Mouse (Mus musculus): ENCODE data around the gene Arid1b. TPM values are rescaled to one million over a fixed set of nuclear protein-coding genes. Genes with fewer than 3 reads are reported as not detected.

Arid1b gene
- total and polyA plus RNA-seq, 3 experiments: 6.1 to 12.4 (median 9.7) TPM

DNA sequence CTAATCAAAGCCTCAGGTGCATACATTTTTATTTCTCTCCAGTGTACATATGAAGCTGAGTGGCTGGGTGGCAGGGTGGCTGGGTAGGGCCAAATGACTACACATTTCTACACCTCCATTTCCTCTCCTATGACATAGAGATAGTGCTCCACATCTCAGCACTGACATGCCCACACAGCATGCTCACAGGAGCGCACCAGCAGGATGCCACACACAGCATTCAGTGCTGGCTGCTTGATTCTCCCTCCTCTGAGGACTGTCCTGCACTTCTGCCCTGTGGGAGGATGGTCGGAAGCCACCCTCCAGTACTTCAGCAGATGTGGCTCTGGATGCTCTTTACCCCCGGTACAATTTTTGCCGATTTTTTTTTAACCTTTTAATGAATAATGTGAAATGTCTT is 172.0 kb downstream of the Arid1b start:
- in situ Hi-C loops (cut with MboI; ENCODE audit: low pct_ligation_motif_present, low pct_unique_long_range_greater_than_20kb, low sequenced_read_pairs): loop anchor here (25.0 kb wide), 1 partner anchor 379 kb away; no protein-coding TSS in a partner anchor
- TF ChIP-seq MAZ (IDR thresholded peaks at IDR 0.05; ENCODE audit: low read depth, low read length) (no peak), USF2 (conservative IDR thresholded peaks at IDR 0.05; ENCODE audit: low read depth, low read length) (no peak), MYC (IDR thresholded peaks at IDR 0.05; ENCODE audit: low read depth, low read length) (no peak), NELFE (IDR thresholded peaks at IDR 0.05; ENCODE audit: low read depth, low read length) (no peak), ZKSCAN1 (IDR thresholded peaks at IDR 0.05; ENCODE audit: borderline replicate concordance, low read depth, low read length) (no peak), ZMIZ1 (IDR thresholded peaks at IDR 0.05; ENCODE audit: low read depth, low read length) (no peak), USF1 (IDR thresholded peaks at IDR 0.05; ENCODE audit: low read depth, low read length) (no peak)
- dilution Hi-C loops (cut with MboI; ENCODE audit: extremely low pct_ligation_motif_present, extremely low pct_unique_long_range_greater_than_20kb, low sequenced_read_pairs): no loop called here

DNA sequence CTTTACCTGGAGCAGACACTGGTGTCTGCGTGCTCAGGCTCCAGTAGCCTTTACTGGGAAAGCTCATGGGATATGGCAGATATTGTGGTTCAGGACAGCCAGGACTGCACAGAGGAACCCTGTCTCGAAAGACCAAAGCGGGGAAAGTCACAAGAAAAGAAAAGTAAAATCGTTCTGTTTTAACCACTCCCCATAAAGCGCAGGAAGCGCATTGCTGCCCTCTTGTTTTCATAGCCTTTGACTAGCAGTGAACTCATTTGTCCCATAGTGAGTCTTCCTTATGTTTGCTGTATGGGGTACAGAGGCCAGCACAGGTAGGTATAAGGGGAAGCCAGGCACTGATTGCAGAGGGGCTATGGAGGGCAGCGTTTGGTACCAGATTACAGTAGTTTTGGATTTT is 173.9 kb downstream of the Arid1b start:
- DNase-seq (ENCODE audit: extremely low read depth): no peak
- Histone ChIP-seq H3K4me1 (ENCODE audit: control insufficient read depth in 1 of 2, insufficient read depth in 2 of 2) (peaks cover 21 to 91% of the 10 kb centered on the region in 2 experiments), H3K4me2 (ENCODE audit: insufficient read depth, low read depth, poor library complexity, severe bottlenecking) (no peak overlapping the region), H3K9me3 (replicated peaks; ENCODE audit: low read length) (no peaks in the 10 kb centered on the region), H3K79me2 (replicated peaks; ENCODE audit: control insufficient read depth, extremely low read depth, insufficient read depth, poor library complexity, severe bottlenecking) (no peaks in the 10 kb centered on the region), H3K27me3 (replicated peaks) (no peaks in the 10 kb centered on the region), H3K27ac (ENCODE audit: insufficient read depth, low read depth) (no peak overlapping the region), H3K9ac (ENCODE audit: insufficient read depth, low read depth) (no peak overlapping the region), H3K4me3 (replicated peaks in 1 of 3; ENCODE audit: low read depth in 2 of 3, low read length in 2 of 3, poor library complexity in 1 of 3) (no peak overlapping the region), H3K36me3 (replicated peaks in 1 of 2; ENCODE audit: control insufficient read depth in 1 of 2, insufficient read depth in 1 of 2, low read length in 1 of 2) (peaks cover 0 to 14% of the 10 kb centered on the region in 2 experiments)
- in situ Hi-C loops (cut with MboI; ENCODE audit: low pct_ligation_motif_present, low pct_unique_long_range_greater_than_20kb, low sequenced_read_pairs): loop anchor here (25.0 kb wide), 1 partner anchor 381 kb away; no protein-coding TSS in a partner anchor
- peak; percentile 29 for TF ChIP-seq SMC3 (IDR thresholded peaks at IDR 0.05; ENCODE audit: low read depth, low read length)
- no peak for TF ChIP-seq TBP (conservative IDR thresholded peaks at IDR 0.05; ENCODE audit: low read depth, low read length)
- TF ChIP-seq RAD21 (IDR thresholded peaks at IDR 0.05; ENCODE audit: low read depth, low read length): peak; percentile 54
- TF ChIP-seq EP300 (IDR thresholded peaks at IDR 0.05; ENCODE audit: low read length): no peak
- peak in 1 of 2 experiments; percentile 46; a peak in 2 of 4 replicates for TF ChIP-seq CTCF (conservative IDR thresholded peaks at IDR 0.05 in 1 of 2, IDR thresholded peaks at IDR 0.05 in 1 of 2; ENCODE audit: low read depth in 2 of 2, low read length in 2 of 2)
- no peak for TF ChIP-seq GABPA (IDR thresholded peaks at IDR 0.05; ENCODE audit: insufficient replicate concordance, low read depth, low read length)
- TF ChIP-seq ZKSCAN1 (IDR thresholded peaks at IDR 0.05; ENCODE audit: borderline replicate concordance, low read depth, low read length): no peak
- no peak for TF ChIP-seq HCFC1 (IDR thresholded peaks at IDR 0.05; ENCODE audit: low read depth, low read length)
- TF ChIP-seq USF1 (IDR thresholded peaks at IDR 0.05; ENCODE audit: low read depth, low read length): no peak
- TF ChIP-seq MAX (IDR thresholded peaks at IDR 0.05; ENCODE audit: low read length): no peak
- no peak for TF ChIP-seq NELFE (IDR thresholded peaks at IDR 0.05; ENCODE audit: low read depth, low read length)
- TF ChIP-seq ZNF384 (IDR thresholded peaks at IDR 0.05; ENCODE audit: low read depth, low read length): no peak
- TF ChIP-seq UBTF (IDR thresholded peaks at IDR 0.05; ENCODE audit: low read depth, low read length): no peak
- TF ChIP-seq USF2 (conservative IDR thresholded peaks at IDR 0.05; ENCODE audit: low read depth, low read length): no peak
- no peak for TF ChIP-seq POLR2A (IDR thresholded peaks at IDR 0.05; ENCODE audit: low read depth, low read length)
- TF ChIP-seq TCF12 (IDR thresholded peaks at IDR 0.05; ENCODE audit: low read depth, low read length): no peak
- no peak for TF ChIP-seq ELF1 (IDR thresholded peaks at IDR 0.05; ENCODE audit: low read depth, low read length)
- dilution Hi-C loops (cut with MboI; ENCODE audit: extremely low pct_ligation_motif_present, extremely low pct_unique_long_range_greater_than_20kb, low sequenced_read_pairs): no loop called here

More for the DNA sequence above, 172.0 kb downstream of the Arid1b start:
- Histone ChIP-seq H3K4me1 (ENCODE audit: control insufficient read depth in 1 of 2, insufficient read depth in 2 of 2) (peaks cover 11 to 85% of the 10 kb centered on the region in 2 experiments), H3K9ac (ENCODE audit: insufficient read depth, low read depth) (no peak overlapping the region), H3K36me3 (replicated peaks in 1 of 2; ENCODE audit: control insufficient read depth in 1 of 2, insufficient read depth in 1 of 2, low read length in 1 of 2) (peaks cover 0 to 15% of the 10 kb centered on the region in 2 experiments), H3K27ac (ENCODE audit: insufficient read depth, low read depth) (no peak overlapping the region), H3K4me2 (ENCODE audit: insufficient read depth, low read depth, poor library complexity, severe bottlenecking) (no peak overlapping the region), H3K4me3 (replicated peaks in 1 of 3; ENCODE audit: low read depth in 2 of 3, low read length in 2 of 3, poor library complexity in 1 of 3) (no peak overlapping the region), H3K9me3 (replicated peaks; ENCODE audit: low read length) (no peaks in the 10 kb centered on the region), H3K27me3 (replicated peaks) (no peaks in the 10 kb centered on the region), H3K79me2 (replicated peaks; ENCODE audit: control insufficient read depth, extremely low read depth, insufficient read depth, poor library complexity, severe bottlenecking) (no peaks in the 10 kb centered on the region)
- no peak for DNase-seq (ENCODE audit: extremely low read depth)

Measured in CH12.LX (cell line).